Mouse (Mus musculus) forebrain, embryonic 12.5 days (tissue): ENCODE measurements around the gene Stpg4. TPM values are rescaled to one million over a fixed set of nuclear protein-coding genes. Genes with fewer than 3 reads are reported as not detected.

Experiments
- ATAC-seq: fragments of 200-750 bp; cut with Nextera tagmentation; 2 replicates; pipeline ENCODE4 v1.8.0; 2017; ENCODE audit warnings: moderate TSS enrichment; ENCODE audit not compliant: low FRiP score
- H3K27ac ChIP-seq: fragments of 300-500 bp; sonication (generic); 2 replicates; pipeline ENCODE4 v1.5.1; 2016; ENCODE audit warnings: mild to moderate bottlenecking
- H3K27me3 ChIP-seq: fragments of 300-500 bp; sonication (generic); 2 replicates; pipeline ENCODE4 v1.6.1; 2016; ENCODE audit warnings: mild to moderate bottlenecking
- H3K36me3 ChIP-seq: fragments of 300-500 bp; sonication (generic); replicated peaks from 2 replicates; pipeline ENCODE4 v1.6.1; 2016; ENCODE audit warnings: mild to moderate bottlenecking
- H3K4me1 ChIP-seq: fragments of 300-500 bp; sonication (generic); 2 replicates; pipeline ENCODE4 v1.6.1; 2016
- H3K4me2 ChIP-seq: fragments of 300-500 bp; sonication (generic); 2 replicates; pipeline ENCODE4 v1.6.1; 2016; ENCODE audit warnings: mild to moderate bottlenecking, moderate library complexity
- H3K4me3 ChIP-seq: fragments of 300-500 bp; sonication (generic); replicated peaks from 2 replicates; pipeline ENCODE4 v1.5.1; 2016; ENCODE audit warnings: mild to moderate bottlenecking
- H3K9ac ChIP-seq: fragments of 300-500 bp; sonication (generic); 2 replicates; pipeline ENCODE4 v1.6.1; 2016; ENCODE audit warnings: mild to moderate bottlenecking
- H3K9me3 ChIP-seq: fragments of 300-500 bp; sonication (generic); 2 replicates; pipeline ENCODE4 v1.6.1; 2016
- WGBS: fragments of 180-500 bp; shearing (Covaris S2); methylation state at CpG from one replicate; pipeline ENCODE4 v1.1.7; 2016; 5-methylcytosine and 5-hydroxymethylcytosine counted together
- polyA plus RNA-seq: library from polyadenylated mRNA; unstranded; fragments of >200 nt; fragmentation: Nextera tagmentation; extraction: Ambion mirVana; gene quantifications from 2 replicates; pipeline ENCODE4 v1.2.1, GENCODE M21; 2016

The Stpg4 gene
- polyA plus RNA-seq, 1 experiment from 2014 or later = not detected

GRCm38 (mm10) chr17:87460669-87461498 is 33.3 kb upstream of the Stpg4 start:
- Histone ChIP-seq H3K27me3 (peaks cover 7% of the 10 kb centered on the region), H3K4me2 (peak overlapping the region; percentile 31), H3K4me3 (no peak overlapping the region), H3K4me1 (peaks cover 38% of the 10 kb centered on the region), H3K9me3 (no peaks in the 10 kb centered on the region), H3K9ac (peak overlapping the region; percentile 25; the same call in 1 of the 2 replicates), H3K27ac (peak overlapping the region; percentile 61; the same call in 1 of the 2 replicates), H3K36me3 (no peaks in the 10 kb centered on the region)
- WGBS = 20% methylated on average over 17 of the region's 17 CpGs
- ATAC-seq = peak; percentile 37; the same call in 1 of the 2 replicates

DNA sequence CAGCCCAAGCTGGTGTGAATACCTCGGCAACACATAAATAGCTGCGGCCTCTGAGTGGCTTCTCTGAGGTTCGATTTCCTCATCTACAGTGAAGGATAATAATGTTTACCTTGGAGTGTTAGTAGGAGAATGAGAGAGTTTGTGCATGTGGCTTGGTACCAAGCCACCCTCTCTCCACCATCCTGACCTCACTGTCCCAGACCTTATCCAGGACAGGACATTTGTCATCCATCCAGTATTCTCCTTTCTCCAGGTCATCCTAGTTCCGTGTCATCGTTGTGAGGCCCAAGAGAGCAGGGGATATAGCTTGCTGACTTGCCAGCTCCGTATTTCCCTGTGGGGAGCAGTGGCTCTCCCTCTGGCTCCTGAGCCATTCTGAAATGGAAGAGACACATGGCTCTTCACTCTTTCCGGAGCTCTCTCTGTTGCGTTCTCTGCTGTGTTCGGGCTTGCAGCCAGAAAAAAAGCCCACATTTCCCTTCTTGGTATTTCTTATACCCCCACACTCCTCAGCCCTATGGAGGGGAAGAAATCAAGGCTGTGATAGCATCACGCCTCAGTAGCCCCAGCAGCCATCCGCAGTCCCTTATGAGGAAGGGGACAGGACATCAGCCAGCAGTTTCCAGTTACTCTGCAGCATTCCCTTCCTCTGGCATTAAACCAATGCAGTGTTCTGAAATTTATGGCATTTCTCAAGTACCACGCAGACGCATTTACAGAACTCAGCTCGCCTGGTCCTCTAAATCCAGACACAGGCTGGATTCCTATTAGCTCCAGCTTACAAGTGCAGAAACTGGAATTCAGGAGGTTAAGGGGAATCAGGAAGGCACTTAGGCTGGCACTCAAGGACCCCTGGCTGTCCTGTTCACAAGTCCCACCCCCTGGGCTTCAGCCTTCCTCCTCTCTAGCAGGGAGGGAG is 32.5 kb upstream of the Stpg4 start:
- no peak overlapping the region for H3K4me3 ChIP-seq
- H3K9me3 ChIP-seq = no peaks in the 10 kb centered on the region
- 21% methylated on average over 14 of the region's 14 CpGs for whole genome bisulfite sequencing
- H3K9ac ChIP-seq = no peak overlapping the region; the same call in 1 of the 2 replicates
- peak; percentile 37 for ATAC-seq
- peak overlapping the region; percentile 31 for H3K4me2 ChIP-seq
- H3K27me3 ChIP-seq = peaks cover 7% of the 10 kb centered on the region
- peak overlapping the region; percentile 61 for H3K27ac ChIP-seq
- peaks cover 38% of the 10 kb centered on the region for H3K4me1 ChIP-seq
- H3K36me3 ChIP-seq = no peaks in the 10 kb centered on the region

DNA sequence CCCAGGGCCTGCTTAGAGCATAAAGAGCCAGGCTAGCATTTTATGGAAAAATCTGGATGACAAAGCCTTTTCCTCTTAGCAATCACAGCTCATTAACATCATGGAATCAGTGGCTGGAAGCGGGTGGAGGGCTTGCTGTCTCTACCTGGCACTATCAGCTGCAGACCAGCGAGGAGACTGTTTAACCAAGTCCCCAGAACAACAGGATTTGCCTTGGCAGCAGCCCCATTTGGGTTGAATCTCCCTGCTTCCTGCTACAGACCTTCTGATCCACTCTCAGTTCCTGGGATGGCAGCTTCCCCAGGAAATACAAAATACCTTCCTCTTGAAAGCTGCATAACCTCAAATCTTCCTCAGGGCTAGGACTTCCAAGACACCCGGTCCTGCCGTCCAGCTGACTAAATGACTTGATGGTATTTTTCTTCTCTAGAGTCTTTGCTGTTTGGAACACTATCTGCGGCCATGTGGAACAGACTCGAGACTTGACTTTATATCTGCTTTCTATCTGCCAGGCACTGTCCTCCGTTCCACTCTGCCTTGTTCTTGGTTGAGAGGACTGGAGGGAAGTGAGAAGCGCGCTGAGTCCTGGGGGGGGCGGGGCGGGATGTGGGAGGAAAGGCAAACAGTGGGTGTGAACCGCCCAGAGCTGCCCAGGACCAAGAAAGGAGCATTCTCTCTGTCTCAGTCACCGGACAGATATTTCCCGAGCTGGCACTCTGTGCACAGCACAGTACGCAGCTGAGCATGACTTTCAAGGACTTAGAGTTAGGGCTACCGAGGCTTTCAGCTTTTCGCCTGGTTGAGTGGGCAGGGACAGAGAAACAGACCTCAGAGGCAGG is 31.6 kb upstream of the Stpg4 start:
- peak; percentile 33 for ATAC-seq
- Histone ChIP-seq H3K27me3 (peaks cover 7% of the 10 kb centered on the region), H3K27ac (no peak overlapping the region), H3K4me3 (no peak overlapping the region), H3K9ac (no peak overlapping the region), H3K4me1 (peaks cover 38% of the 10 kb centered on the region), H3K4me2 (peak overlapping the region; percentile 31), H3K36me3 (no peaks in the 10 kb centered on the region), H3K9me3 (no peaks in the 10 kb centered on the region)
- WGBS = 16% methylated on average over 13 of the region's 17 CpGs

DNA sequence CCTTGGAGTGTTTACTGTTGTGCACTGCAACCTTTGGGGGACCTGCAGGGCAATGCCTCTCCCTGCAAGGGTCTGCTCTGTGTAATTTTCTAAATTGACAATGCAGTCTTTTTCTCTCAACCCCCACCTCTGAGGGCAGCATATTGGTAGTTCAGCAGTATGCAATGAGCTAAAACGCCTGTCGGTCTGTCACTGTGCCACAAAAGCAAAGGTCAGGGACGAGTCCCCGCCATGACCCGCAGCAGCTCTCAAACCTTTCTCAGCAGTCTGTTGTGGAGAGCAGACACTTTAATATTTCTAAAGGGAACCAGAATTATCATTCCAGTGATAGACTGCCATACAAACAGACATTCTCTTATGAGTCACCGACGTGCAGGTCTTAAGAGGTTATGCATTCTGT is 30.4 kb upstream of the Stpg4 start:
- ATAC-seq = no peak
- Histone ChIP-seq H3K36me3 (no peaks in the 10 kb centered on the region), H3K27me3 (peaks cover 7% of the 10 kb centered on the region), H3K9ac (no peak overlapping the region), H3K4me2 (no peak overlapping the region), H3K4me1 (peaks cover 38% of the 10 kb centered on the region), H3K27ac (no peak overlapping the region), H3K4me3 (no peak overlapping the region), H3K9me3 (no peaks in the 10 kb centered on the region)
- 58% methylated on average over 7 of the region's 7 CpGs for WGBS

GRCm38 (mm10) chr17:87454121-87454520 is 26.6 kb upstream of the Stpg4 start:
- Histone ChIP-seq H3K4me2 (no peak overlapping the region), H3K36me3 (no peaks in the 10 kb centered on the region), H3K27ac (no peak overlapping the region), H3K4me1 (peaks cover 13% of the 10 kb centered on the region), H3K4me3 (no peak overlapping the region), H3K9me3 (no peaks in the 10 kb centered on the region), H3K9ac (no peak overlapping the region), H3K27me3 (no peaks in the 10 kb centered on the region)
- no peak for ATAC-seq
- 96% methylated on average over 3 of the region's 3 CpGs for WGBS

DNA sequence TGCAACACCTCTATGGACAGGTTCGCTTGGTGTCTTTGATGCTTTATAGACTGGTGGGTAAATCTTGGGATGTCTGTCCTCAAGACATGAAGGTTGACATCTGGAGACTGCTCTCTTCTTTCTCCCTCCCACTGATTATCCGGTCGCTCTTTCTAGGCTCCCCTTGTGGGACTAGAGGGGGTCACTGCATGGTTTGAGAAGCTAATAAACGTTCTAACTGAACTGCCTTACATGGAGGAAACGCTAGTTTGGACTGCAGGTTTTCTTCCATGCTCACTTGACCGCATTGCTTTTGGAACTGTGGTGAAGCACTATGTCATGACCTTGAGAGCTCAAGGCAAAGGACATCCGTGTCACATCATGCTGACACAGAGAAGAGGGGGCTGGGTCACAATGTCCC is 25.8 kb upstream of the Stpg4 start:
- no peak for ATAC-seq
- WGBS = 82% methylated on average over 7 of the region's 7 CpGs

GRCm38 (mm10) chr17:87448881-87449280 is 21.3 kb upstream of the Stpg4 start:
- peaks cover 19% of the 10 kb centered on the region for H3K4me1 ChIP-seq
- no peaks in the 10 kb centered on the region for H3K9me3 ChIP-seq
- no peak for ATAC-seq
- H3K36me3 ChIP-seq = no peaks in the 10 kb centered on the region
- no peak overlapping the region for H3K4me3 ChIP-seq
- 94% methylated on average over 8 of the region's 8 CpGs for WGBS
- H3K4me2 ChIP-seq = no peak overlapping the region
- H3K27me3 ChIP-seq = no peaks in the 10 kb centered on the region
- no peak overlapping the region for H3K27ac ChIP-seq
- no peak overlapping the region for H3K9ac ChIP-seq

More for the DNA sequence above, 25.8 kb upstream of the Stpg4 start:
- Histone ChIP-seq H3K9ac (no peak overlapping the region), H3K9me3 (no peaks in the 10 kb centered on the region), H3K36me3 (no peaks in the 10 kb centered on the region), H3K4me1 (peaks cover 7% of the 10 kb centered on the region; the same call in 1 of the 2 replicates), H3K4me3 (no peak overlapping the region), H3K4me2 (no peak overlapping the region), H3K27ac (no peak overlapping the region), H3K27me3 (no peaks in the 10 kb centered on the region)

- H3K4me3 ChIP-seq = no peak overlapping the region
- no peak overlapping the region for H3K4me2 ChIP-seq
- H3K9ac ChIP-seq = no peak overlapping the region
- peaks cover 25% of the 10 kb centered on the region for H3K4me1 ChIP-seq
- ATAC-seq = no peak
- no peaks in the 10 kb centered on the region for H3K36me3 ChIP-seq
- no peak overlapping the region for H3K27ac ChIP-seq
- H3K27me3 ChIP-seq = no peaks in the 10 kb centered on the region
- H3K9me3 ChIP-seq = no peaks in the 10 kb centered on the region
- WGBS = 81% methylated on average over 9 of the region's 9 CpGs
Observed at GRCm38 (mm10) chr17:87448339-87448738, 20.8 kb upstream of the Stpg4 start.

- peak overlapping the region; percentile 61 for H3K4me2 ChIP-seq
- no peaks in the 10 kb centered on the region for H3K9me3 ChIP-seq
- H3K4me1 ChIP-seq = peaks cover 30% of the 10 kb centered on the region
- peak overlapping the region; percentile 99 for H3K27ac ChIP-seq
- peak overlapping the region; percentile 99 for H3K9ac ChIP-seq
- H3K36me3 ChIP-seq = no peaks in the 10 kb centered on the region
- 32% methylated on average over 12 of the region's 12 CpGs for WGBS
- H3K27me3 ChIP-seq = no peaks in the 10 kb centered on the region
- peak overlapping the region; percentile 93 for H3K4me3 ChIP-seq
- ATAC-seq = no peak
Observed at GRCm38 (mm10) chr17:87447612-87448200, 20.2 kb upstream of the Stpg4 start.

GRCm38 (mm10) chr17:87446767-87447611 is 19.4 kb upstream of the Stpg4 start, which contains the start of gene Calm2:
TSS of gene Calm2 (minus strand) at chr17:87446935.
- H3K4me1 ChIP-seq = peaks cover 35% of the 10 kb centered on the region
- under 1% methylated on average over 68 of the region's 69 CpGs for WGBS
- peak; percentile 93 for ATAC-seq

More at GRCm38 (mm10) chr17:87446767-87447611, 19.4 kb upstream of the Stpg4 start, which contains the start of gene Calm2:
- Histone ChIP-seq H3K4me3 (peak within 1 kb of the TSS; percentile 93), H3K27ac (peak within 1 kb of the TSS; percentile 99), H3K9me3 (no peaks in the 10 kb centered on the region), H3K9ac (peak within 1 kb of the TSS; percentile 99), H3K4me2 (peak within 1 kb of the TSS; percentile 79), H3K36me3 (no peaks in the 10 kb centered on the region; the same call in 1 of the 2 replicates), H3K27me3 (no peaks in the 10 kb centered on the region)
